Mouse (Mus musculus) limb, embryonic 14.5 days (tissue): Measurements from ENCODE around the gene Cct8. TPM values are rescaled to one million over a fixed set of nuclear protein-coding genes. Genes with fewer than 3 reads are reported as not detected.

Experiments
- ATAC-seq: fragments of 200-750 bp; cut with Nextera tagmentation; 2 replicates; pipeline ENCODE4 v1.8.0; 2017; ENCODE audit warnings: low read depth, moderate number of reproducible peaks, moderate TSS enrichment; ENCODE audit not compliant: low FRiP score
- DNase-seq: peaks from one replicate; pipeline ENCODE4 v3.0.0-alpha.2; 2015; ENCODE audit warnings: low spot score
- H3K27ac ChIP-seq: fragments of 300-500 bp; sonication (generic); replicated peaks from 2 replicates; pipeline ENCODE4 v1.5.1; 2014; ENCODE audit warnings: low read depth, mild to moderate bottlenecking, low read length, moderate library complexity, mixed read lengths
- H3K27me3 ChIP-seq: fragments of 300-500 bp; sonication (generic); 2 replicates; pipeline ENCODE4 v1.6.1; 2014; ENCODE audit warnings: low read length, mixed read lengths; ENCODE audit not compliant: control insufficient read depth, insufficient read depth
- H3K36me3 ChIP-seq: fragments of 300-500 bp; sonication (generic); 2 replicates; pipeline ENCODE4 v1.6.1; 2014; ENCODE audit warnings: mild to moderate bottlenecking, low read length, moderate library complexity, mixed read lengths; ENCODE audit not compliant: control insufficient read depth, insufficient read depth
- H3K4me1 ChIP-seq: fragments of 300-500 bp; sonication (generic); 2 replicates; pipeline ENCODE4 v1.6.1; 2014; ENCODE audit warnings: antibody characterized with exemption, low read length, mixed read lengths; ENCODE audit not compliant: control insufficient read depth, insufficient read depth
- H3K4me2 ChIP-seq: fragments of 300-500 bp; sonication (generic); replicated peaks from 2 replicates; pipeline ENCODE4 v1.6.1; 2014; ENCODE audit warnings: low read depth, mild to moderate bottlenecking, low read length, moderate library complexity; ENCODE audit not compliant: severe bottlenecking
- H3K4me3 ChIP-seq: fragments of 300-500 bp; sonication (generic); replicated peaks from 2 replicates; pipeline ENCODE4 v1.5.1; 2014; ENCODE audit warnings: low read length
- H3K9ac ChIP-seq: fragments of 300-500 bp; sonication (generic); 2 replicates; pipeline ENCODE4 v1.6.1; 2014; ENCODE audit warnings: mild to moderate bottlenecking, low read depth, low read length, moderate library complexity; ENCODE audit not compliant: severe bottlenecking
- H3K9me3 ChIP-seq: fragments of 300-500 bp; sonication (generic); 2 replicates; pipeline ENCODE4 v1.6.1; 2016; ENCODE audit warnings: low read length; ENCODE audit not compliant: control insufficient read depth
- POLR2A ChIP-seq: fragments of 200-500 bp; IDR thresholded peaks from 2 replicates; pipeline ENCODE4 v1.8.0; 2012; ENCODE audit warnings: inconsistent platforms, mild to moderate bottlenecking, moderate library complexity, borderline replicate concordance; ENCODE audit not compliant: insufficient read depth, insufficient read length; ENCODE audit errors: extremely low read depth
- WGBS: fragments of 180-500 bp; shearing (Covaris S2); extraction: QIAGEN DNeasy Blood & Tissue Kit; methylation state at CpG from one replicate; pipeline ENCODE4 v1.1.7; 2014; 5-methylcytosine and 5-hydroxymethylcytosine counted together
- polyA plus RNA-seq, 2 experiments: library from polyadenylated mRNA; depleted of rRNA in 1 of 2; stranded (reverse) in 1 of 2; unstranded in 1 of 2; fragments of >200 nt; fragmentation: Nextera tagmentation in 1 of 2; extraction: Ambion mirVana in 1 of 2; gene quantifications; 2 replicates each; pipeline versions ENCODE4 v1.2.1 to v1.2.3; 2012 to 2014

Cct8 gene
- polyA plus RNA-seq, 2 experiments, result 190 to 392 TPM

DNA sequence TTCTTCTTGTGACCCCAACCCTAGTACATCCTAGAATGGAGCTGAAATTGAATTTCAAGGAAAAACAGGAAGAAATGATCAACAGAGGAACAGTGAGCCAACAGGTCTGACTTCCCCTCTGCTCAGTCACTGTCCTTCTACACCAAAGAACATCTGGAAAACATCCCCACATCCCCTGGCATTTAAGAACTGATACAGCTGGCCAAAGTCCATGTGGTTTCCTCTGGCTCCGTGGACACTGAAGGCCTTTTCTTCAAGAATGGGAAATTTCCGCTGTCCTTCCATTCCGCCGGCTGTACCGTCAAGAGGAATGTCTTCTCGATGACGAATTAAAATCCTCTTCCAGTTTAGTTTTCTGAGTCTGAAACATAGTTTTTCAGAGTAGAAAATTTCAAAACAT, 61.4 kb downstream of the Cct8 start:
- Histone ChIP-seq H3K9me3 (no peaks in the 10 kb centered on the region), H3K4me3 (no peak overlapping the region), H3K27ac (no peak overlapping the region), H3K9ac (no peak overlapping the region), H3K27me3 (no peaks in the 10 kb centered on the region), H3K4me2 (no peak overlapping the region), H3K4me1 (no peaks in the 10 kb centered on the region), H3K36me3 (peaks cover 5% of the 10 kb centered on the region; the same call in 1 of the 2 replicates)
- ATAC-seq (no peak), DNase-seq (no peak)
- 92% methylated on average over 7 of the region's 7 CpGs for WGBS
- TF ChIP-seq POLR2A, result no peak

Other genes with a start within 250 kb of the Cct8 start
- gene N6amt1, start 141.7 kb downstream of the Cct8 start, polyA plus RNA-seq (2012; rRNA removed), result 22.6 and 25.7 TPM in 2 replicates
- gene N6amt1, start 141.7 kb downstream of the Cct8 start, polyA plus RNA-seq (2014; fragmentation: Nextera tagmentation; extraction: Ambion mirVana), result 24.1 and 24.6 TPM in 2 replicates
- gene Ltn1, start 63.3 kb downstream of the Cct8 start, polyA plus RNA-seq (2012; rRNA removed), result 15.9 and 16.3 TPM in 2 replicates
- gene Ltn1, start 63.3 kb downstream of the Cct8 start, polyA plus RNA-seq (2014; fragmentation: Nextera tagmentation; extraction: Ambion mirVana), result 28.5 and 28.8 TPM in 2 replicates
- gene Rwdd2b, start 55.3 kb downstream of the Cct8 start, polyA plus RNA-seq (2012; rRNA removed), result 6.5 and 7.5 TPM in 2 replicates
- 8.5 and 9.7 TPM in 2 replicates for gene Rwdd2b, start 55.3 kb downstream of the Cct8 start, polyA plus RNA-seq (2014; fragmentation: Nextera tagmentation; extraction: Ambion mirVana)
- 50.8 and 63.4 TPM in 2 replicates for gene Usp16, start 41.2 kb downstream of the Cct8 start, polyA plus RNA-seq (2012; rRNA removed)
- 52.2 and 58.9 TPM in 2 replicates for gene Usp16, start 41.2 kb downstream of the Cct8 start, polyA plus RNA-seq (2014; fragmentation: Nextera tagmentation; extraction: Ambion mirVana)
- 5.8 TPM in 2 replicates for gene Map3k7cl, start 57.5 kb upstream of the Cct8 start, polyA plus RNA-seq (2012; rRNA removed)
- gene Map3k7cl, start 57.5 kb upstream of the Cct8 start, polyA plus RNA-seq (2014; fragmentation: Nextera tagmentation; extraction: Ambion mirVana), result 0.32 and 1.4 TPM in 2 replicates
- gene Bach1, start 203.1 kb upstream of the Cct8 start, polyA plus RNA-seq (2012; rRNA removed), result 16.1 and 16.4 TPM in 2 replicates
- gene Bach1, start 203.1 kb upstream of the Cct8 start, polyA plus RNA-seq (2014; fragmentation: Nextera tagmentation; extraction: Ambion mirVana), result 13.3 and 16.7 TPM in 2 replicates